Mouse (Mus musculus): Measurements from ENCODE around the gene Strap.

DNA sequence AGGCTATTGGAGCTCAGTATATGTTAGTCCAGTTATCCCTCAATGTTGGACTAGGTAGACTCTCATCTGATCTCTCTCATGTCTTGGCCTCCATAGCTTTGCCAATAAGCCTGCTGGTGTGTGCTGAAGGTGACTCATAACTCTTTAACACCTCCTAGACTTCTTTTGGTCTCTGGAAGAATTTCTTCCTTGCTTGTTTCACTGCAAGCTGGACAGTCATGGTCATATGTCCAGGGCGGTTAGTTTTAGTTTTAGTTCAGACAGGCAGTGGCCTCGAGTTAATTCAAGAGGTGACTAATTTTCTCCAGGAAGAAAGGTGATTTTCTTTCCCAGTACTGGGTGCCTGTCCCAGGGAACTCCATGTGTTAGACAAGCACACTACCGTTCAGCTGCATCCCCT lies 46.8 kb upstream of the Strap start:
- TF ChIP-seq ZNF384 (IDR thresholded peaks at IDR 0.05; ENCODE audit: low read depth, low read length) (no peak), MAFK (IDR thresholded peaks at IDR 0.05; ENCODE audit: insufficient read depth, low read depth, low read length) (no peak), HCFC1 (IDR thresholded peaks at IDR 0.05; ENCODE audit: borderline replicate concordance, insufficient read depth, low read length) (no peak)
